Mouse (Mus musculus) ES-E14 (cell line): ENCODE data around the gene Ptprm.

ENCODE experiments used
- CHD2 ChIP-seq: IDR thresholded peaks from 2 replicates; pipeline ENCODE4 v1.6.1; 2014; ENCODE audit warnings: mild to moderate bottlenecking, low read depth, low read length, inconsistent platforms
- MAFK ChIP-seq: IDR thresholded peaks from 2 replicates; pipeline ENCODE4 v1.6.1; 2014; ENCODE audit warnings: mild to moderate bottlenecking, low read depth, low read length, inconsistent platforms; ENCODE audit not compliant: insufficient read depth
- ZC3H11A ChIP-seq: IDR thresholded peaks from 2 replicates; pipeline ENCODE4 v1.6.1; 2012; ENCODE audit warnings: low read depth, mild to moderate bottlenecking, inconsistent platforms, low read length, borderline replicate concordance
- ZNF384 ChIP-seq: IDR thresholded peaks from 2 replicates; pipeline ENCODE4 v1.6.1; 2012; ENCODE audit warnings: low read depth, low read length, inconsistent platforms

DNA sequence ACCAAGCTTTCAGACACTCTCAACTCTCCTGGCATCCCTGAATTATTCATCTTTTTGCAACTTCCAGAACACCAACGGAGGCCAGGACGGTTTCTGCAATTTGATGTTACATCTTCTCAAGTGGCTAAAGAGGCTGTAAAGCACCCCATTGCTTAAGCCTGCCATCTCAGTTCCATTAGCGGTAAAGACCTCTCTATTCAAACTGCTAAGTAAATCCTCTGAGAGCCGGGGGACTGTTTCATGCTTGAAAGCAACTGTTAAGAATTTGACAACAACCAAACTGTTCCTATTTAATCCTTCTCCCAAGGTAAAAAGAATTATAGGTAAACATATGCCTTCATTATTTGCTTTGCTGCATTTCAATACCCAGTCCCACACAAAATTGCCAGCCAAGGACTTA, 51.7 kb downstream of the Ptprm start:
- TF ChIP-seq MAFK (no peak), CHD2 (no peak), ZC3H11A (no peak), ZNF384 (no peak)
